Mouse (Mus musculus) ovary, postnatal 14 days (tissue): Measurements from ENCODE around the gene Eya4.

Source experiments
- DNase-seq: peaks from one replicate; pipeline ENCODE4 v3.0.0; 2022; ENCODE audit warnings: low spot score

The Eya4 gene

DNA sequence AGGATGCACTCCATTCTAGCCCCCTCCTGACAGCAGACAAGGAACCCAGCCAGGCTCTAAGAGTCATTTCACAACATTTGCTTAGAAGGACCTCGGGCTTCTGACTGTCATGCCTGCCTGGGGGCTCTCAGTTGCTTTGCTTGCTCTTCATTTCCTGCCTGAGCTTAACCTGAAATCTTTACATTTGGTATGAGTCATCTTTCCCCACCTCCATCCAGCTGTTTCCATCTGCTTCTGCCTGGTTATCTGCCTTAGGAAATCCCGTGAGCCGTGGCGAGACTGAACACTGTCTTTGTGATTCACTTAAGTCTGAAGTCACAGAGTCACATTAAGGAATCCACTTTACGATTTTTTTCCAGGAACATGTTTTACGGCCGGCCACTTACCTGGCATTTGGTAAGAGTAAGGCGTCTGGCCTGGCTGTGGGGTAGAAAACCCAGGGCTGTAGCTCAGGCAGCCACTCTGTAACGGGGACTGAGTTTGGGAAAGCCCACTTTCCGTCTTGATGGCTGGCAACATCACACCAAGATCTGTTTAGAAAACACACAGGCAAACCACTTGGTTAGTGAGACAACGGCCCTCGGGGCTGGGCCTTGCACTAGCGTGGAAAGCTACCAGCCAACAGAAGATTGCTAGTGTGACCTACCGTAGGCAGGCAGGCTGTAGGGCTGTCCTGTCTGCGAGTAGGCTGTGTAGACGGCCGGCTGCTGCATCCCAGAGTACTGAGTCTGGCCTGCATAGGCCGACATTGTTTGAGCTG, 193.5 kb downstream of the Eya4 start:
- no peak for DNase-seq

DNA sequence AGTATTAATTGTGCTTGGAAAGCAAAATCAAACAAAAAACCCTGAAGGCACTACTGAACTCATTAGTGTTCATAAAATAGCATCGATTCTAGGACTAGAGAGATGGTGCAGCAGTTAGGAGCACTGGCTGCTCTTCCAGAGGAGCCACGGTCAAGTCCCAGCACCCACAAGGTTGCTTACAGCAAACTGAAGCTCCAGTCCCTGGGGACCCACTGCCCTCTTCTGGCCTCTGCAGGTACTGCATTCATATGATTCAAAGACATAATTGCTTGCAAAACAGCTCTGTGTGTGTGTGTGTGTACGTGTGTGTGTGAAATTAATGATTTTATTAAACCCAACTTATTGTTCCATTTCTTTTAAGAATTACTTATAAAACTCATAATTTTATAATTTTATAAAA, 200.2 kb downstream of the Eya4 start:
- DNase-seq: no peak

DNA sequence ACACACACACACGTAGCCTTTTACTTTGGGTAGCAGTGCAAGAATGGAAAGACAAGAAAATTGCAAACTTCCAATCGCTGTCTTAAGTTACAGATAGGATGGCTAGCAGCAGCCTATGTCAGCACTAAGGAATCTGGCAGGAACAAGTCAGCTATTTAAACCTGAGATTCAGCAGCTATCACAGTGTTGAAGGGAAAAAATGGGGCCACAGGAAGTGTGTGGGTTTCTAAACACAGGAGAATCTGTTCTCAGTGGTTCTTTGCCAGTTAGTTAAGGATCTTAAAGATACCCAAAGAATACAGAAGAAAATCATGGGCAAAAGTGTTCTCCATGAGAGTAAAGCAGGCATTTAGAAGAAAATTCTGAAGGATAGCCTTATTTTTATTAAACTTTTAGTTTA, 206.0 kb downstream of the Eya4 start:
- DNase-seq: no peak

DNA sequence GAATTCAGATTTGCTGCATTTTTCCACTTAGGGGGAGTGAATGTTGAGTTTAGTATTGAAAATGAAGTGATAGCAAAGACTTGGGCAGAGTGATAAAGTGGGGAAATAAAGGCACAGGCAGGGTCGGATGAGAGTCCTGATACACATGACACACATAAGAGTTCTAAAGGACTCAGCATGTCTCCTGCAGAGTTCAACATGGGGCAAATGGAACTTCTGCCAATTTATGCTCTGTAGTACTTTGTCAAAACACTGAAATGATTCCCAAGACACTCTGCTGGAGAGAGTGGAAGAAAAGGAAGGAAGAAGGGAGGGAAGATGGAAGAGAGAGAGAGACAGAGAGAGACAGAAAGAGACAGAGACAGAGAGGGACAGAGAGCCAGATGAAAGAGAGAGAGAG, 222.6 kb downstream of the Eya4 start:
- no peak for DNase-seq

DNA sequence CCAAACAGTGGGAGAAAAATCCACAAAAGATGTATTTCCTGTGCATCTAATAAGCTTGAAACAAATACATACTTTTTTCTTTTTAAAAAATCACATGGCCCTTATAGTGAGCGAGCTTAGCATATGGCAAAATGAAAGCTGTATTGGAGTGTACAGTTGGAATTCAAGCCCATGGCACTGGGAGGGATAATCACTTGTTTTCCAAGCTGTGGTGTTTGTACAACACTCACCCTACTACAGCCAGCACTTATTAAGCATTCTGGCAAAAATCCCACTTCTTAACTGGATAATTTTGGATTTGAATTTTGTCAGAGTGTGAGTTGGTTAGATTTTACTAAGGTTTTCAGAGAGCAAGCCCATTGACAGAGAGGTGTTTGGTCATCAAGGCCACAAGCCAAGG, 223.4 kb downstream of the Eya4 start:
- DNase-seq: no peak

DNA sequence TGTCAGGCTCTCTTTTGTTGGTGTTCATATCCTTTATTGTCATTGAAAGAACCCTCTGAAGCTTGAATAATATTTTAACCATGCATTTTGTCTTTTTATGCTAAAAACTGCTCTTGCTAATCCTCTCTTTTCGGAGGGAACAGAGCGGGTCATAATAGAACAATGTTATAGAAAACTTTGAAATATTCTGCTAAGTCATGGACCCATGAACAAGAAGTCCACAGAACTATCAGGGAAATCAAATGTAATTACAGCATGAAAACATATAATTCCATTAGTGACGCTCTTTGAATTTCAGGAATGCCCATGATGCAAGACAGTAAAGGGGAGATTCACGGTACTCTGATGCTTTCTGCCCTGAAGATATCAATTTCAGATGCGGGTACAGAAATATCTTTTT, 224.1 kb downstream of the Eya4 start:
- DNase-seq: no peak

DNA sequence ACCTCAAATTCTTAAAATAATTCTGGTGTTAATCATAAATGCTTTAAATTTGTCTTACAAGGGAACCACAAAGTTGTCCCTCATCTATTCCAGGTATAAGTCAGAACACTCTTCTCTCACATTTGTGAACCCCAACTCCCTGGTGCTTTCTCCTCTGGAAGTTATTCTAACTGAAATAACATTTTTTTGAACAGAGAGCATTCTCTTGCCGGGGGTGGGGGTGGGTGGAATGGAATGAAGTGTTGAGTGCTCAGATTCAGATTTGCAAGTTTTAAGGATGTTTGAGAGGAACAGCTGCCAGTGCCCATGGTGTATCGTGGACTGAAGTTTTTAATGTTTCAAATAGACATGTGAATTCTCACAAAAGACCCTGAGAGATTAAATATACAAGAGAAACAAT, 230.1 kb downstream of the Eya4 start:
- DNase-seq: no peak

DNA sequence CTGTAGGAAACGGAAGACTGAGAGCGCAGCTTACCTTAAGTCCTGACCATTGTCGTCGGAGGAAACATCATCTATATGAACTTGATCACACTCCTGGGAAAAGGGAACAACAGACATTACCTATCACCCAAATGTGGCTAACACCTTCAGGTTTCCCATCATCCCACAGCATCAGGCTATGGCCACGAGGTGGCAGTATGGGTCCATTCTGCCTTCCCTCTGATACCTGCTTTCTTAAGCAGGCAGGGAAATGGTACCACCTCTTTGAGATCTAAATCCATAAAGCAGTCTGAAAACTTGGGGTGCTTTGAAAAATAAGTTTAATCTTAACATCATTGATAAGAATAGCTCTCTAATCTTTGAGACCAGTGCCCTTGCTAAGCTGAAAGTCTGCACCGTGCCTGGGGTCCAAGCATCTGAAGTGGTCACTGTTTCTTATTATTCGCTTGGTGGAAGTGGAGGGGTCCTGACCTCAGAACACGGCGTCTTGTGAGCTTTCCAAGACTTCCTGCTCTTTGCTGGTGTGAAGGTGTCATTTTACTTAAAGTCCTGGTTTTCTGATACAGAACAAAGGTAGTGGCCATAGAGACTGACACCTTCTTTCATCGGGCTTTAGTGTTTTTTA, 233.7 kb downstream of the Eya4 start:
- peak; percentile 65 for DNase-seq

DNA sequence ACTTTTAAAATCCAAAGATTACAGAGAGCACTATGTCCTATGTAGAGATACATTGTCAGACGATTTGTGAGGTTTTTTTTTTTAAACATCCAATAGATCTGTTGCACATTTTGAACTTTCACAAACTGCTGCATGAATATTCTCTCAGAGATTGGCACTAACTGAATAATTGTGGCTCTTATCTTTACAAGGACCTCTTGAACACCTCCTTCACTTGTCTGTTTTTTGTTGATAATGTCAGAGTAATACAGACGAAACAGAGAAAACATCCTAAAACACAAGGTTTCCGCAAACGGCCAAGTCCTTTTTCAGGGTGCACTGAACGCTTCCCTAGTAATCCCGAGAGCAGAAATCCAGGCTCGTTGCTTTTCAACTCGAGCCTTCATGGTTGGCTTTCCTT, 234.5 kb downstream of the Eya4 start:
- DNase-seq: no peak

DNA sequence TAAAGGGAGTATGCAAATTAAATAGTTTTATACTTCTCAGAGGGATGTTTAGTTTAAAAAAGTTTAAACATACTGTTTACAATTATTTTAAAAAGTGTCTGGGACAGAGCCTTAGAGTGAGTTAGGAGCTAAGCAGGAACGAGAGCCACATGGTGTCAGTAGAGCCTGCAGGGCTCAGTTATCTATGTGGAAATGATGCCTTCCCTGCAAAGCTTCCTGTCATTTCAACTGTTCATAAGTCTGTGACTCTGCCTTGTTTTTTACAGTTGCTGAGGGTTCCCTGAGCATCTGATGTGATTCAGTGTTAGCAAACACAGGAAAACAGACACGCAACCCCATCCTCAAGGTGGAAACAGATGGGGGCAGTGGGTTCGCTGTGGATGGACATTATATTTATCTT, 235.3 kb downstream of the Eya4 start:
- no peak for DNase-seq

DNA sequence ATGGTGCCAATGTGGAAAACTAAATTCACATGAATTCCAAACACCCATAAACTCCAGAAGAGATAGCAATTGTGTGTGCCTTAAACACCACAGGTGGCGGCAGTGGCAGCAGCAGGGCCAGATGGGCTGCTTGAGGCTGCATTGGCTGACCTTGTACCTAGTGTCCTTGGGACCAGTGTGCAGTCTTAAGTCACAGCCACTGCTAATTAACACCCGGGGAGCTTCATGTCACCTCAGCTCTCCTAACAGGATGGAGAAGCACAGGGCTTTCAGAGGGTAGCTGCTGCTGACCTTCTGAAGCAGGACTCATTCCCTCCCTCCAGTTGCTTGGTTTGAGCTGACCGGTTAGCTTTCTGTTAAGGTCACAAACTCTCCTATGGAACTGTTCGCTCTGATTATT, 242.5 kb downstream of the Eya4 start:
- no peak for DNase-seq

DNA sequence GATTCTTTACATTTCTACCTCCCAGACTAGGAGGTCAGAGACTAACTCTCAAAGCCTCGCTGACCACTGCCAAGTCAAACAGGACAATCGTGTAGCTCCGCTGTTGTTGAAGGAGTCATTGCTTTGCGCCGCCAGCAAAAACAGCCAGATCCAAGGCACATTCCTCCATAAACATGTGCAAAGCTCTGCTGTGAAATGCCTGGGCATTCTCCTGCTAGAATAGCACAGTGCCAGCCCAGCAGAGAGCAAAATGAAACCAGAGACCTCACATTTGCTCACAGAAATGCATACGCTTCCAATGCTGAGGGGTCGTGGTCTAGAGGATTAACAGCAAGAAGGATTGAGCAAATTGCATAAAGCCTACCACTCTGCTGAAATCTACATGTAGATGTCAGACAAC, 258.1 kb downstream of the Eya4 start:
- DNase-seq: no peak

DNA sequence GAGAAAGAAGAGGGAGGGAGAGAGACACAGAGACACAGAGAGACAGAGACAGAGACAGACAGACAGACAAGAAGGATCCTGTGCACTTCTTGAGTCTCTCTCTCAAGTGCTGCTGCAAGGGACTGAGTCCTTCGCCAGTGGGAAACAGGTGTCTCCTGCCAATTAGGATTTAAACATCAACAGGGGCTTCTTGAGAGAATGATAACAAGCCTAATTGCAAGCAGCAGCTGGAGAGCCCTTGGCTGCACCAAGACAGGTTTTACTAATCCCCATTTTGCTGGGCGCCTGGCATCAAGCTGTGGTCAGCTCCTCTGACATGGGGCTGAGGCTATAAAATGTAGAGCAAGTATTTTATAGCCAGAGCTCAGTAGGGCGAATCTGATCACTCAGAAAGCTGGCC, 259.0 kb downstream of the Eya4 start:
- DNase-seq: no peak

DNA sequence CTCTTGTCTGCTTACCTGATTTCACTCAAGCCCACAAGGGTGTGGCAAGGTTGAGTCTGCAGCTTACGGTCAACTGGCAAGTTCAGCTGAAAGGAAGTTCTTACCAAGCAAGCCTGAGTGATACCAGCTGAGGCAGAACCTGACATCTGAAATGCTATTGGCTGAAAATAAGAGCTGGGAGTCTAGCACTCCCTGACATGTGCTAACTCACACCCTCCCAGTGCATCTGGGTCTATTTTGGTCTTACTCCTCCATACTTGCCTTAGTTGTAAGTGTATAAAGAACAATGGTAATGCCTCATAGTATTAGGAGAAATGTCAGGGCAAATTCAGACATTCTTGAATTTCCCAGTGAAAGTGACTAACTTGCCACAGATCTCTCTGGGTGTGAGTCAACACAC, 260.3 kb downstream of the Eya4 start:
- no peak for DNase-seq

DNA sequence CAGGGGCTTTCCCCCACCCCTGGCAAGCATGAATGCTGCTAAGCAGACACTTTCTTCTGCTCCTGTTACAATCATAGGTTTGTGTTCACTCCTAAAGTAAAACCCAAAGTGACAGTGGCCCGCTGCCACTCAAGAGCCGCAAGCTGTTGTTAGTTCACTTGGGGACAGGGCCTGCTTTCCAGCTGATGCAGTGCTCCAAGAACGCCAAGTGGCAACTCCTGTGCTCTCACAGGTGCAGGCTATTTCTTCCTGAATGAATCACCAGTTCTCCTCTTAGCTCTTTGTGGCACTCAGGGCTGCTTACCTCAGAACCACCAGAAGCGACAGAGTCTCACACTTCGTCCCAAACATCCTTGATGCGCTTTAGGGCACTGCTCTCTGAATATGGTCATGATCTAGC, 261.3 kb downstream of the Eya4 start:
- no peak for DNase-seq

DNA sequence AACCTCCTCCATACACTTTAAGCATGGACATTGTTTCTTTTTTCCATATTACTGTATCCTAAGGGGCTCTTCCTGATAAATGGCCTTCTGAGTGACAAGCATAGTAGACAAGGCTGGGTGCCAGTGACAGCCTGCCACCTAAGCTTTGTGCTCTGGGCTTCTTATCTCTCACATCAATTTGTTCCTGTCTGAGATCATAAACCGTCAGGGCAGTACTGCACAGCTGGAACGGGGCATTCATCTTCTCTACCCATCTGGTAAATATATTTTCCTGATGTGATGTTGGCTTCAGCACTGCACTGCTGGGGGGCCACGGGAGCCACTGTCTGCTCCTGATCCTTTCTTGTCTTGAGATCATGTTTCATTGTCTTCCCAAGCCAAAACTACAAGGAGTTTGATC, 261.8 kb downstream of the Eya4 start:
- no peak for DNase-seq

DNA sequence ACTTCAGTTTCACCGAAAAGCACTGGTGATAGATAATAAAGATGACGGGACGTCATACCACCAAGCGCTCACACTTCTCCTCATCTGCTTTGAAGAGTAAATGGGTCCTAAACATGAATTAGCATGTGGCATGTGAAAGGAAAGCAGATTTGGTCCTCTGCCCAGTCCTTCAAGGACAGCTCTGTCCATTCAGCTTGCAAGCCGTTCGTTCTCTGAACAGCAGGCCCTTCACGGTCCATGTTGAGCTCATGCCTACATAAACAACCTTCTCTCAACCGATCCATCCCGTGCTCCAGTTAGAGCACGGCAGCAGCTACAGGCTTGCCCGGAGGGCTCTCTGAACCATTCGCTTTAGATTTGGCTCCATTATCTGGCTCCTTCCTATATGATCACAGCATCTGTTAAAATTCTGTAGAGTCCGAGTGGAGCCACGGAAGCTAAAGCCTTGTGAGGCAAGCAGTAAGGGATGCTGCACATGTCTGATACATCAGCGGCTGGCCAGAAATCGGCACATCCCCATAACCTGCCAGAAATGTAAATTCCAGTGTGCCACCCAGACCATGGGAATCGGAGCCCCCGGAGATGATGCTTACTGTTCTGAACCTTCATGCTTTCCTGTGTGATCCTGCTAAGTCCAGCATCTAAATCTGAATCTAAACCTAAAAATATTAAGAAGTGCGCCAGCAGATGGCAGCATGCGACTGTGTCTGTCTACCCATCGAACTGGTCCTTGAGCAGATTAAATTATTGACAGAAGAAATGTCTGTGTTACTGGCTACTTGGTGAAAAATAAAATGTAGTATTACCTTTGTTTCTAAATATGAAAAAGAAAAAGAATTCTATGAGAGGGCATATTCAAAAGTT, 264.0 kb downstream of the Eya4 start:
- DNase-seq: peak; percentile 25

DNA sequence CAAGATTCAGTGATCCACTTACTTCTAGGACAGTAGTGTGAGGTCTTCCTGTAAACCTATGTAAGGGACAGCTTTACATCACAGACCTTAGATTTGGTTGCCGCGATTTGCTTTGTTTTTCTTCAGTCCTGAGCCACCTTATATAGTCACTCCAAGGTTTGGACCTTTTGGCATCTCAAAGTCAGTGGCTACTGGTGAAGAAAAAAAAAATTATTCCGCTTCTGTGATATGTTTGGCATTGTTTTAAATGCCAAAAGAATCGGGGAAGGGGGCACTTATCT, 269.1 kb downstream of the Eya4 start:
- no peak for DNase-seq

DNA sequence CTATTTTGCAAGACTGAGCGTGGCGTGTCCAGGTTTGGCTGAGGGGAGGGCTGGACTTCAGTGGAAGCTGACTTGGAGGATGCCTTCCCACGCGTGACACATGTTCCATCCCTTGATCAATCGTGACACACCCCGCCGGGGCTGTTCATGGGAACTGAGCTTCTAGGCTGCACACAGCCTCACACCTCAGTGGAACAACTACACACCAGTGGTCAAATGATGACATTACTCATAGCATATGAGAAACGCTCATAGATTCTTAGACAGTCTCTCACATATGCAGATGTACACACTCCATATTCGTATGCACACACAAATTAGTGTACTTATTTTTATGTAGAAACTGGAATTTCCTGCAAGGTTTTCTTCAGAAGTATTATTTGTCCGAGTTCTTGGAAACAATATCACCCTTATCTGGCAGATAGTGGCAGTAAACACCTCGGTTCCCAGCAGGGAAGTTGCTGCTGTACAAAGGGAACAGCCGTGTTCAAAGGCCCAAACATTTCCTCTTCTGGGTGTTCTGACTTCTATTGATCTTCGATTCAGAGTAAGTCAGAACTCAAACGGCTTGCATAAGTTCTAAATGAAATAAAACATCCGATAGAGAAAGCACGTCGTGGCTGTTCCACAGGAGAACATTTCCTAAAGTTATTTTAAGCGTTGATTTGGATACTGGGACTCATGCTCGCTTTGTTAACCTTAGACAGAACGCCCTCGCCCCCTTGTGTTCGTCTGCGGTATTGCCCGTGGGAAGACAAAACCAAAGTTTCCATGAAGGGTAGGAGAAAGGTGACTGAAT, 269.6 kb downstream of the Eya4 start:
- DNase-seq: peak; percentile 88

DNA sequence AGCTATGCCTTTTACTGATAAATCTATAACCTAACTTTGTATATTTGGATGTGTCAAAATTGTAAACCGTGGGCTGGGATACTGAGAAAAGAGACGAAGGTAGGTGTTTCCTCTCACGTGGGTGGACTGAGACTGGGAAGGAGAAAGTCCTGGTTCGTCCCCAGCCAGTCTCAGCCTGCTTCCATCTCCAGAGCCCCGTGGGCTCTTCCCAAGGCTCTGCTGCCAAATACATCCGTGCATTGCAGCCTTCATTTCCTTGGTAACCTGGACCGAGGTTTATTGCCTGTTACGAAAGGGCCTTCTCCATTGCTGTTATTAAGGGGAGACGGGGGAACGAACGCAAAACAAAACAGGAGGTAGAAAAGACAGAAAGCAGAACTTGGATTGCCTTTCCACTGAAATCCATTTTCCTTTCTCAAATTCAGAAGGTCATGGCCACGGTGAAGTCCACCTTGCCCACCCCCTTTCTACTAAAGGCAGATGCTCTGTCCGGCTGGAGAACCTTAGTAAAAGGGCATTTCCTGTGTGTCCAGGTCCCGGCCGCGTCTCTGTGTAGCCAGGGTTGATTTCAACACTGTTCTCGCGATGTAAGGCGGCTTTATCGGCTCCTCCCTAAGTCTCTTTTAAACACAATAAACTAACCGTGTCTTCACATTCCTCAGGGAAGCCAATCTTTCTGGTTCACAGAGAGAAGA, 273.7 kb downstream of the Eya4 start:
- no peak for DNase-seq

DNA sequence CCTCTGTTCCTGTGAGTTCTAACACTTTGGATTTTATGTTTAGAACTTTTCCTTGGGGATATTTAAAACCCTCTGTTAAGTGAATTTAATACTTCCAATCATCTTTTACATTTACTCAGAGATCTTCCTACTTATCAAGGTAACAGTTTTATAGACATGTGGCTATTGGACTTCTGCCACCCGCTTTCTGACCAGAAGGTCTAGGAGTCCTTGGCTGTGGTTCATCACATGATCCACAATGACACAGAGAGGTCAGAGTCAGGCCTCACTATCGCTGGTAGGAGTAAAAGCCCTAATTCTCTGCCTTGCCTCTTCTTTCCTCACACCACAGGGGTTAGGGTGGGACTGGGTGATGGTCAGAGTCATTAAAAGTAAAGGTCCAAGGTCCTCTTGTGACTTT, 277.2 kb downstream of the Eya4 start:
- DNase-seq: no peak

DNA sequence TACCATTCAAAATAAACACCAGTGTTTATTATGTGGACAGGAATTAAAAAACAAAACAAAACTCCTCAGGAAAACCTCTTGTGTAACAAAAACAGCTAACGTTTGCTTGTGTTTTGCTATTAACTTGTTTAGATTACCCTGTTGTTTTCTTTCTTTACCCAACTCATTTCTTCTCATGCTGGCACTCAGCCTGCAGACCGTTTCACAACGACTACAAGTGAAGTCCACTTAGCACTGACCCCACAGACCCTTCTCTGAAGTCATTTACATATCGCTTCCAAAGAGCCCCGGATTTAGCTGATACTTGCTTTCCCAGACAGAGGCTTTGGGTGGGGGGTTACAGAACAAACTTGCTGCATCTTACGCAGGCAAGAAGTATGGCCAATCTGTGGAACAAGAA, 286.9 kb downstream of the Eya4 start:
- no peak for DNase-seq
